Mouse (Mus musculus) midbrain, postnatal 0 days (tissue): ENCODE measurements around the gene Txndc12. TPM values are rescaled to one million over a fixed set of nuclear protein-coding genes. Genes with fewer than 3 reads are reported as not detected.
A peak's percentile ranks its signal among the peaks of the same experiment; 100 is the strongest.

Source experiments
- ATAC-seq: fragments of 200-750 bp; cut with Nextera tagmentation; 2 replicates; pipeline ENCODE4 v1.8.0; 2017; ENCODE audit warnings: moderate number of reproducible peaks, mild to moderate bottlenecking, moderate TSS enrichment, moderate library complexity; ENCODE audit not compliant: low FRiP score
- DNase-seq: peaks from one replicate; pipeline ENCODE4 v3.0.0-alpha.2; 2015; ENCODE audit warnings: low spot score
- H3K27ac ChIP-seq: fragments of 300-500 bp; sonication (generic); 2 replicates; pipeline ENCODE4 v1.5.1; 2014; ENCODE audit warnings: low read depth, mild to moderate bottlenecking, low read length, mixed read lengths
- H3K27me3 ChIP-seq: fragments of 300-500 bp; sonication (generic); 2 replicates; pipeline ENCODE4 v1.6.1; 2014; ENCODE audit warnings: low read length, control low read depth, mixed read lengths; ENCODE audit not compliant: insufficient read depth
- H3K36me3 ChIP-seq: fragments of 300-500 bp; sonication (generic); 2 replicates; pipeline ENCODE4 v1.6.1; 2014; ENCODE audit warnings: low read length, control low read depth, mixed read lengths; ENCODE audit not compliant: insufficient read depth
- H3K4me1 ChIP-seq: fragments of 300-500 bp; sonication (generic); 2 replicates; pipeline ENCODE4 v1.6.1; 2014; ENCODE audit warnings: mild to moderate bottlenecking, control low read depth, antibody characterized with exemption, low read length, mixed read lengths; ENCODE audit not compliant: insufficient read depth
- H3K4me2 ChIP-seq: fragments of 300-500 bp; sonication (generic); 2 replicates; pipeline ENCODE4 v1.6.1; 2014; ENCODE audit warnings: low read depth, mild to moderate bottlenecking, low read length, mixed read lengths; ENCODE audit not compliant: poor library complexity, severe bottlenecking
- H3K4me3 ChIP-seq: fragments of 300-500 bp; sonication (generic); 2 replicates; pipeline ENCODE4 v1.5.1; 2014; ENCODE audit warnings: low read depth, mild to moderate bottlenecking, low read length, moderate library complexity
- H3K9ac ChIP-seq: fragments of 300-500 bp; sonication (generic); replicated peaks from 2 replicates; pipeline ENCODE4 v1.6.1; 2014; ENCODE audit warnings: mild to moderate bottlenecking, low read length, moderate library complexity, mixed read lengths; ENCODE audit not compliant: poor library complexity, severe bottlenecking
- H3K9me3 ChIP-seq: fragments of 300-500 bp; sonication (generic); 2 replicates; pipeline ENCODE4 v1.6.1; 2016; ENCODE audit warnings: low read length, control low read depth
- CTCF ChIP-seq: IDR thresholded peaks from 2 replicates; pipeline ENCODE4 v1.5.1; 2016; ENCODE audit warnings: antibody characterized with exemption, mild to moderate bottlenecking
- WGBS: fragments of 180-500 bp; shearing (Covaris S2); extraction: QIAGEN DNeasy Blood & Tissue Kit; methylation state at CpG from one replicate; pipeline ENCODE4 v1.1.7; 2014; 5-methylcytosine and 5-hydroxymethylcytosine counted together
- polyA plus RNA-seq: library from polyadenylated mRNA; unstranded; fragments of >200 nt; fragmentation: Nextera tagmentation; extraction: Ambion mirVana; gene quantifications from 2 replicates; pipeline ENCODE4 v1.2.1, GENCODE M21; 2015
- total RNA-seq: library from RNA; depleted of rRNA; stranded (reverse); fragments of >200 nt; gene quantifications from 2 replicates; pipeline ENCODE4 v1.2.3, GENCODE M21; 2014; rRNA removed

Txndc12 gene
- 36.1 and 48.5 TPM in 2 replicates for total RNA-seq
- polyA plus RNA-seq, result 59.7 and 61.0 TPM in 2 replicates

GRCm38 (mm10) chr4:108834115-108834970 is at the start of gene Txndc12:
Gene Txndc12, plus strand, starts transcription at chr4:108834601.
- under 1% methylated on average over 34 of the region's 34 CpGs for WGBS
- H3K27ac ChIP-seq, result peak within 1 kb of the TSS; percentile 99
- ATAC-seq (peak; percentile 81), DNase-seq (peak; percentile 96)
- peak within 1 kb of the TSS; percentile 81 for H3K4me2 ChIP-seq
- H3K4me1 ChIP-seq, result no peaks in the 10 kb centered on the region; the same call in 1 of the 2 replicates
- no peaks in the 10 kb centered on the region; the same call in 1 of the 2 replicates for H3K36me3 ChIP-seq
- peak; percentile 30; the same call in 1 of the 2 replicates for TF ChIP-seq CTCF
- H3K27me3 ChIP-seq, result no peaks in the 10 kb centered on the region
- H3K9me3 ChIP-seq, result no peaks in the 10 kb centered on the region
- peak within 1 kb of the TSS; percentile 95 for H3K4me3 ChIP-seq
- peak within 1 kb of the TSS; percentile 99 for H3K9ac ChIP-seq

GRCm38 (mm10) chr4:108789258-108789936 is 45.0 kb upstream of the Txndc12 start:
- no peak for TF ChIP-seq CTCF

GRCm38 (mm10) chr4:108790507-108790906 is 43.9 kb upstream of the Txndc12 start:
- H3K27me3 ChIP-seq, result no peaks in the 10 kb centered on the region
- no peaks in the 10 kb centered on the region for H3K36me3 ChIP-seq
- H3K9ac ChIP-seq, result no peak overlapping the region
- DNase-seq (no peak), ATAC-seq (no peak)
- no peak overlapping the region for H3K4me3 ChIP-seq
- TF ChIP-seq CTCF, result no peak
- no peak overlapping the region for H3K4me2 ChIP-seq
- H3K4me1 ChIP-seq, result no peaks in the 10 kb centered on the region
- H3K27ac ChIP-seq, result no peak overlapping the region
- no peaks in the 10 kb centered on the region for H3K9me3 ChIP-seq
- WGBS, result 62% methylated on average over 1 of the region's 1 CpGs

More at GRCm38 (mm10) chr4:108789258-108789936, 45.0 kb upstream of the Txndc12 start:
- Histone ChIP-seq H3K36me3 (no peaks in the 10 kb centered on the region), H3K9ac (no peak overlapping the region), H3K4me3 (no peak overlapping the region), H3K27ac (no peak overlapping the region), H3K9me3 (no peaks in the 10 kb centered on the region), H3K4me1 (no peaks in the 10 kb centered on the region), H3K27me3 (no peaks in the 10 kb centered on the region), H3K4me2 (no peak overlapping the region)
- WGBS, result 84% methylated on average over 6 of the region's 6 CpGs
- ATAC-seq (no peak), DNase-seq (no peak)

GRCm38 (mm10) chr4:108793941-108794340 is 40.5 kb upstream of the Txndc12 start:
- H3K27me3 ChIP-seq, result no peaks in the 10 kb centered on the region
- no peak overlapping the region for H3K27ac ChIP-seq
- no peak overlapping the region for H3K9ac ChIP-seq
- H3K4me3 ChIP-seq, result no peak overlapping the region
- DNase-seq, result no peak
- TF ChIP-seq CTCF, result no peak
- ATAC-seq, result no peak
- no peaks in the 10 kb centered on the region for H3K4me1 ChIP-seq
- 42% methylated on average over 1 of the region's 1 CpGs for WGBS
- H3K36me3 ChIP-seq, result no peaks in the 10 kb centered on the region
- H3K4me2 ChIP-seq, result no peak overlapping the region
- no peaks in the 10 kb centered on the region for H3K9me3 ChIP-seq

GRCm38 (mm10) chr4:108796701-108797100 is 37.7 kb upstream of the Txndc12 start:
- Histone ChIP-seq H3K9ac (no peak overlapping the region), H3K27ac (no peak overlapping the region), H3K4me2 (no peak overlapping the region), H3K9me3 (no peaks in the 10 kb centered on the region), H3K27me3 (no peaks in the 10 kb centered on the region), H3K4me3 (no peak overlapping the region), H3K36me3 (no peaks in the 10 kb centered on the region), H3K4me1 (no peaks in the 10 kb centered on the region)
- WGBS, result 66% methylated on average over 4 of the region's 4 CpGs
- no peak for DNase-seq
- no peak for TF ChIP-seq CTCF
- no peak for ATAC-seq
